Mouse (Mus musculus) C2C12 (cell line): Measurements from ENCODE around the gene Gas2l2.

Experiments used
- CEBPB ChIP-seq: IDR thresholded peaks from one replicate; pipeline ENCODE4 v1.6.1; 2011; ENCODE audit warnings: low read depth, mild to moderate bottlenecking, control low read depth, moderate library complexity
- CTCF ChIP-seq: IDR thresholded peaks from one replicate; pipeline ENCODE4 v1.5.1; 2011; ENCODE audit not compliant: control insufficient read depth, insufficient read depth, insufficient read length
- MAX ChIP-seq: IDR thresholded peaks from one replicate; pipeline ENCODE4 v1.6.1; 2011; ENCODE audit warnings: mild to moderate bottlenecking, control low read depth

- TF ChIP-seq CTCF (peak; percentile 62), MAX (peak; percentile 91), CEBPB (peak; percentile 46)
These were observed 43.3 kb upstream of the Gas2l2 start, which contains the start of gene Taf15 for GRCm38 (mm10) chr11:83472324-83473234.
